Mouse (Mus musculus): ENCODE measurements around the gene Mrpl38. TPM values are rescaled to one million over a fixed set of nuclear protein-coding genes. Genes with fewer than 3 reads are reported as not detected.

Mrpl38 gene
- polyA plus RNA-seq, 1 experiment, result 31.6 TPM

DNA sequence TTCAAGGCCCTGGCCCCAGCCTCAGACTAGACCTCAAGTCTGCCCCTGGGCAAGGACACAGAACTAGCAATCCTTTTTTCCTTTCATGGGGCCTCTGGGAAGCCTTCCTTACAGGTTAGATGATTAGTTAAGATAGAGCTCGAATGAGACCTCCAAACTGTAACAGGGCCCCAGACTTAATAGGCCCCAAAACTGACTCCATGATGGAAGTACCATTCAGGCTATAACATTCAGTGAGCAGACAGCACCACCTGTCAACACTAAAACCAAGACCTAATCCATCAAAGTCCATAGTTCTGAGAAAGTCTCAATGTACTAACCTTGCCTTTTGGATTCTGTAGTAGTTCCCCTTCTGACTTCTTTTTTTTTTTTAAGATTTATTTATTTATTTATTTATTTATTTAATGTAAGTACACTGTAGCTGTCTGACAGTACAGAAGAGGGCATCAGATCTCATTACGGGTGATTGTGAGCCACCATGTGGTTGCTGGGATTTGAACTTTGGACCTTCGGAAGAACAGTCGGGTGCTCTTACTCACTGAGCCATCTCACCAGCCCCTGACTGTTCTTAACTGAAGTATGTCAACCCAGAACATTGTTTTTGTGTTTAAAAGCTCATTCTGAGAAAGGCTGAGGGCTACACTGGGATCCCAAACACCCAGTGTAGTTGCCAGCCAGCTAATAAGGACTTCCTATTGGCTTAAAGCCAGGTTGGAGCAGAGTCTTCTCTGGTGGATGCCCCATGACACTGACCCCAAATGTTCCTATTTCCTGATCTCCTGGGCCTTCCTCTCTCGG is 31.5 kb upstream of the Mrpl38 start:
- Histone ChIP-seq H3K27ac (ENCODE audit: insufficient read depth, low read length) (no peak overlapping the region), H3K4me1 (ENCODE audit: control insufficient read depth, insufficient read depth, low read length) (peaks cover 4% of the 10 kb centered on the region), H3K4me3 (ENCODE audit: insufficient read depth, low read length) (no peak overlapping the region)
- TF ChIP-seq POLR2A (IDR thresholded peaks at IDR 0.05; ENCODE audit: low read depth, low read length) (no peak), CTCF (IDR thresholded peaks at IDR 0.05; ENCODE audit: borderline replicate concordance, insufficient read depth, low read length) (no peak)

DNA sequence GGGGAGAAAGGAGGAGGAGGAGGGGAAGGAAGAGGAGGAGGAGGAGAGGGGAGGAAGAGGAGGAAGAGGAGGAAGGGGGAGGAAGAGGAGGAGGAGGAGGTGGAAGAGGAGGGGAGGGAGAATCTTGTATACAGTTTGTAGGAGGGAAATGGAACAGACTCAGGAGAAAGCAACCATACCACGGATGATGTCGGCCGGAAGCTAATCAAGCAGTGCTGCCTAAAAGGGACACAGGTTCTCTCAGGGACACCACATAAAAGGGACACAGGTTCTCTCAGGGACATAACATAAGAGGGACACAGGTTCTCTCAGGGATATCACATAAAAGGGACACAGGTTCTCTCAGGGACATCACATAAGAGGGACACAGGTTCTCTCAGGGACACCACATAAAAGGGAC is 30.5 kb upstream of the Mrpl38 start:
- H3K4me3 ChIP-seq (ENCODE audit: insufficient read depth, low read length), result no peak overlapping the region
- H3K4me1 ChIP-seq (ENCODE audit: control insufficient read depth, insufficient read depth, low read length), result peaks cover 4% of the 10 kb centered on the region
- no peak for TF ChIP-seq CTCF (IDR thresholded peaks at IDR 0.05; ENCODE audit: borderline replicate concordance, insufficient read depth, low read length)
- TF ChIP-seq POLR2A (IDR thresholded peaks at IDR 0.05; ENCODE audit: low read depth, low read length), result no peak
- no peak overlapping the region for H3K27ac ChIP-seq (ENCODE audit: insufficient read depth, low read length)

DNA sequence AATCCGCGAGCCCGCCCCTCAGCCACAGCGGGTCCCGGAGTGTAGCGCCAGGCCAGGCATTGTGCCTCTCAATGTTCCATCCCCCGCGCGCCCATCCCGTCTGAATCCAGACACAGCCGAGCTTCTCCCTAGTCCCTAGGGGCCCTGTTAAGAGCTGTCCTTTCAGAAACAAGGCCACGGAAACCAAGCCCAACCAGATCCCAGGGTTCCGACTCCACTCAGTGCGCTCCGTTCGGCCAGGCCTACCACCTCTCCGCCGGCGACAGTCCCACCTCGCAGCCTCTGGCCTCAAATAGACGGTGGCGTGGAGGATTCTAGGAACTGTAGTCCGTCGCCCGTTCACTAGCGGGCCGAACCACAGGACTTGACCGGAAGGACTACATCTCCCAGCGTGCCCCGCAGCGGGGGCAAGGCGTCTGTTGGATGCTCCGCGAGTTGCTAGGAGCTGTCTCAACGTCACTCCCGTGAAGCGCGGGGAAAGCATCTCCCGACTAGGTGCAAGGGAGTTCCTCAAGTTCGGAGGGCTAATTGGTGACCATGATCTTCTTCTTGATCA is 29.3 kb upstream of the Mrpl38 start, which contains the start of gene Fbf1:
Gene Fbf1 (minus strand): TSS at position 283 of the 556 bp plus-strand sequence.
- TF ChIP-seq CTCF (IDR thresholded peaks at IDR 0.05; ENCODE audit: borderline replicate concordance, insufficient read depth, low read length) (no peak), POLR2A (IDR thresholded peaks at IDR 0.05; ENCODE audit: low read depth, low read length) (peak; percentile 87)
- H3K4me1 ChIP-seq (ENCODE audit: control insufficient read depth, insufficient read depth, low read length), result peaks cover 4% of the 10 kb centered on the region
- H3K4me3 ChIP-seq (ENCODE audit: insufficient read depth, low read length), result peak within 1 kb of the TSS; percentile 68
- H3K27ac ChIP-seq (ENCODE audit: insufficient read depth, low read length), result peak within 1 kb of the TSS; percentile 97

DNA sequence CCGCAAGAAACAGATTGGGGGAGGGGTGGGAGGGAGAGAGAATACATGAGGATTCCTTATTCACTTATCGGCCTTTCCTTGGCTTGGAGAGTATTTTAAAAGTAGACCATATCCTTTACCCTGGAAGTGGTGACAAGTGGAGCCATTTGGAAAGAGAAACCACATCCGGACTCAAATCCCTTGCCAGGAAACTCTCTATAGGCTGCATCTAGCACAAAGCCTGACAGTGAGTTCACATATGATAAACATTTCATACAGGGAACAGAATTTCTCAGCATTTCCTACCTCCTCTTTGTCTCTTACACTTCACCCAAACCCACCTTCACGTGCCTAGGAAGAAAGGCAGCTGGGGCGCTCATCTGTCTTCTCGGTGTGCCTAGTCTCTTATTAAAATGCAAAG is 28.6 kb upstream of the Mrpl38 start:
- peaks cover 4% of the 10 kb centered on the region for H3K4me1 ChIP-seq (ENCODE audit: control insufficient read depth, insufficient read depth, low read length)
- TF ChIP-seq CTCF (IDR thresholded peaks at IDR 0.05; ENCODE audit: borderline replicate concordance, insufficient read depth, low read length) (no peak), POLR2A (IDR thresholded peaks at IDR 0.05; ENCODE audit: low read depth, low read length) (peak; percentile 51; the same call in 1 of the 2 replicates)
- H3K27ac ChIP-seq (ENCODE audit: insufficient read depth, low read length), result peak overlapping the region; percentile 97
- peak overlapping the region; percentile 68 for H3K4me3 ChIP-seq (ENCODE audit: insufficient read depth, low read length)

DNA sequence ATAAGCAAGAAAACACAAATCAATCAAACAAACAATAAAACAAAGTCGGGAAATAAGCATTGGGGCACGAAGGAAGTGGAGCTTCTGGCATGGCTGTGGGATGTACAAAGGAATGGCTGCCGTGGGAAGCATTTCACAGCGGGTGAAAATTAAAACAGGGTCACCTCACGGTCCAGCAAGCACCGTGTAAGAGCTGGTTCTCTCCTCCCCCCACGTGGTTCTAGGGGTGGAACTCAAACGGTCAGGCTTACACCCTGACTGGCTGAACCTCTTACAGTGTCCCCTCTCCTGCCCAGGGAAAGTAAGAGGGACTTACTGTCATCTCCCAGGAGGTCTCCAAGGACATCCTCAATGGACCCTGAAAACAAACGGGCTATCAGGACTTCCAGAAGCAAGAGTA is 24.3 kb upstream of the Mrpl38 start:
- no peak for TF ChIP-seq CTCF (IDR thresholded peaks at IDR 0.05; ENCODE audit: borderline replicate concordance, insufficient read depth, low read length)
- TF ChIP-seq POLR2A (IDR thresholded peaks at IDR 0.05; ENCODE audit: low read depth, low read length), result no peak
- Histone ChIP-seq H3K4me3 (ENCODE audit: insufficient read depth, low read length) (no peak overlapping the region), H3K27ac (ENCODE audit: insufficient read depth, low read length) (no peak overlapping the region), H3K4me1 (ENCODE audit: control insufficient read depth, insufficient read depth, low read length) (peaks cover 4% of the 10 kb centered on the region)

DNA sequence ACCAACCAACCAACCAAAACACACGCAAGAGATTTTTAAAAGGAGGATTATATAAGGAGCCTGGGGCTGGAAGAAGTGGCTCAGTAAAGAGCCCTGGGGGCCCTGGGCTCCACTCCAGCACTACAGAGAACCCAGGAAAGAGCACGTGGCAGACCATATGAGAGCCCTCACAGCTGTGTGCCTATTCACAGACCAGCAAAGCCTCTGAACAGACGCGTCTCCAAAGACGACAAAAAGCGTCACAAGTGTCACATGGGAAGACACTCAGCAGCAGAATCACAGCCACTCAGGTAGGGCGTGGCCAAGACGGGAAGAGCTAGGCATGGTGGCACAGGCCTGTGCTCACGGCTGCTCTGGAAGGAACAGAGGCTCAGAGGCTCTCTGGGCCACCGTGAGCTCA is 23.5 kb upstream of the Mrpl38 start:
- Histone ChIP-seq H3K27ac (ENCODE audit: insufficient read depth, low read length) (no peak overlapping the region), H3K4me3 (ENCODE audit: insufficient read depth, low read length) (no peak overlapping the region)
- no peak for TF ChIP-seq CTCF (IDR thresholded peaks at IDR 0.05; ENCODE audit: borderline replicate concordance, insufficient read depth, low read length)
- no peak for TF ChIP-seq POLR2A (IDR thresholded peaks at IDR 0.05; ENCODE audit: low read depth, low read length)

DNA sequence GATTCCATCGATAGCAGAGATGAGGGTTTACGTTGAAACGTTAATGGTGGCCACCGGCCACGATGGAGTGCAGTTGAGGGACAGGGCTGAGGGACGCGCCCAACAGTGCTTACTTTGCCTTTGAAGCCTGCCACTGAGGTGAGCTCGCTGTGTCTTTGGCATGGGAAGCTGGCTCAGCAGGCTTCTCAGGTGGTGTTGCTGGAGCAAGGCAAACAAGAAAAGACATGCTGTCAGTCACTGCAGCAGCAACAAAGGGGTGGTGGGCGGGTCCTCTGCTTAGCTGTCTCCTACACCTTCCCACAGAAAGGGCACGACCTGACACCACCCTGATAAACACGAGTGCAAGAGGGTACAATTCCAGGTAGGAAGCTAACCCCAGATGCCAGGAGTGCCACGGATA is 22.6 kb upstream of the Mrpl38 start:
- H3K27ac ChIP-seq (ENCODE audit: insufficient read depth, low read length), result no peak overlapping the region
- no peak overlapping the region for H3K4me3 ChIP-seq (ENCODE audit: insufficient read depth, low read length)
- H3K4me1 ChIP-seq (ENCODE audit: control insufficient read depth, insufficient read depth, low read length), result no peaks in the 10 kb centered on the region
- no peak for TF ChIP-seq CTCF (IDR thresholded peaks at IDR 0.05; ENCODE audit: borderline replicate concordance, insufficient read depth, low read length)
- TF ChIP-seq POLR2A (IDR thresholded peaks at IDR 0.05; ENCODE audit: low read depth, low read length), result no peak

More for the DNA sequence above, 23.5 kb upstream of the Mrpl38 start:
- peaks cover 4% of the 10 kb centered on the region for H3K4me1 ChIP-seq (ENCODE audit: control insufficient read depth, insufficient read depth, low read length)

DNA sequence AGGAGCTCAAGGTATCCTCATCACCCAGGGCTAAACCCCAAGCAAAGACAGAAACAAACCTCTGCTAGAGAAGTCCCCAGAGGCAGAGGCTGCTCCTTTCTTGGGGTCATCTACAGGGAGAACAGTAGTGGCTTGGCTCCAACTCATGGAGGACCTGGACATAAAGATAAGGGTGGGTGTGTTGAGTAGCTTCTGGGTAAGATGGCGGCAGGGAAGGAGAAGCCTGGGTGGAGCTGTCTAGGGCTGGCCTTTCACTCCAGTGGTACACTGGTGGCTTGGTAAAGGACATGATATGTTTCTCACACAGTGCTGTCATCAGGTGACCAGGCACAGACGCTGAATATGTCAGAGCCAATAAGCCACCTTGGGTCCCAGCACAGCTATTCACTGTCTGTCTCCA is 12.3 kb upstream of the Mrpl38 start:
- H3K27ac ChIP-seq (ENCODE audit: insufficient read depth, low read length), result no peak overlapping the region
- TF ChIP-seq CTCF (IDR thresholded peaks at IDR 0.05; ENCODE audit: borderline replicate concordance, insufficient read depth, low read length) (no peak), POLR2A (IDR thresholded peaks at IDR 0.05; ENCODE audit: low read depth, low read length) (no peak)
- no peaks in the 10 kb centered on the region for H3K4me1 ChIP-seq (ENCODE audit: control insufficient read depth, insufficient read depth, low read length)
- H3K4me3 ChIP-seq (ENCODE audit: insufficient read depth, low read length), result no peak overlapping the region

DNA sequence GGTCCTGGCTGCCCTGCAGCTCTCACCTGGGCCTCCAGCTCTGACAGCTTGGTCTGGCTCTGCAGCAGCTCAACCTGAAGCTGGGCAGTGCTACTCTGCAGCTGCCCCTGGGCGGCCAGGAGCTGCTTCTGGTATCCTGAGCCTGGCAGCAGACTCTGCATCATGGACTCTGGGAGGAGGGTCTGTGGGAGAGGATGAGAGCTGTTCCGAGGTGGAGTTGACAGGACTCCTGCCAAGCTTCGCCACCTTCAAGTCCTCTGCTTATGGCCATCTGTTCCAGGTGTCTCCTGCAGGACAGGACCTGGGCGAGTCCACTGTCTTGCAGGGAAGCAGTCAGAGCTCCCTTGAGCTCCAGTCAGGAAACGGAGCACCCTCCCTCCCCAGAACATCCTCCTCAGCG is 10.7 kb upstream of the Mrpl38 start:
- Histone ChIP-seq H3K4me3 (ENCODE audit: insufficient read depth, low read length) (no peak overlapping the region), H3K4me1 (ENCODE audit: control insufficient read depth, insufficient read depth, low read length) (no peaks in the 10 kb centered on the region), H3K27ac (ENCODE audit: insufficient read depth, low read length) (no peak overlapping the region)
- TF ChIP-seq POLR2A (IDR thresholded peaks at IDR 0.05; ENCODE audit: low read depth, low read length) (no peak), CTCF (IDR thresholded peaks at IDR 0.05; ENCODE audit: borderline replicate concordance, insufficient read depth, low read length) (no peak)

DNA sequence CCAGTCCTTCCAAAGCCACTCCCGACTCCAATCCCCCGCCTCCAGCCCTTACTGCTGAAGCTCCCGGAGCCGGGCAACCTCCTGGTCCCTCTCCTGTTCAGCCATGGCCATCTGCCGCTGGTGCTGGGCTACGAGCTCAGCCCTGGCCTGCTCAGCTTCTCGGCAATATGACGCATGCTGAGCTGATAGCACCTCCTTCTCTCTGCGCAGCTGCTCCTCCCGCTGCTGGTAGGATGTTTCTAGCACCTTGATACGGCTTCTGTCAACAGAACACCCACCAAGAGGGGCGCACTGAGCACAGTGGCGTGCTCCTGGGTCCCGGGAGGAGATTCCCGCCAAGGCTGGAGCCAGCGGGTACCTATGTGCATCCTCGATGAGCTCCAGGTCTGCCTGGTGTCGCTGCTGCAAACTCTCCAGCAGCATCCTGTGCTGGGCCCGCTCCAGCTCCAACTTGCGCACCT is 10.1 kb upstream of the Mrpl38 start:
- H3K4me3 ChIP-seq (ENCODE audit: insufficient read depth, low read length), result no peak overlapping the region
- no peaks in the 10 kb centered on the region for H3K4me1 ChIP-seq (ENCODE audit: control insufficient read depth, insufficient read depth, low read length)
- no peak overlapping the region for H3K27ac ChIP-seq (ENCODE audit: insufficient read depth, low read length)
- no peak for TF ChIP-seq POLR2A (IDR thresholded peaks at IDR 0.05; ENCODE audit: low read depth, low read length)
- no peak for TF ChIP-seq CTCF (IDR thresholded peaks at IDR 0.05; ENCODE audit: borderline replicate concordance, insufficient read depth, low read length)
